Mouse (Mus musculus) midbrain, embryonic 13.5 days (tissue): ENCODE measurements around the gene Mycbpap. TPM values are rescaled to one million over a fixed set of nuclear protein-coding genes. Genes with fewer than 3 reads are reported as not detected.

Experiments
- ATAC-seq: fragments of 200-750 bp; cut with Nextera tagmentation; 2 replicates; pipeline ENCODE4 v1.8.0; 2017; ENCODE audit warnings: mild to moderate bottlenecking, moderate TSS enrichment, moderate library complexity
- H3K27ac ChIP-seq: fragments of 300-500 bp; sonication (generic); 2 replicates; pipeline ENCODE4 v1.5.1; 2015; ENCODE audit warnings: inconsistent platforms, mild to moderate bottlenecking, moderate library complexity
- H3K27me3 ChIP-seq: fragments of 300-500 bp; sonication (generic); 2 replicates; pipeline ENCODE4 v1.6.1; 2015; ENCODE audit warnings: mild to moderate bottlenecking, inconsistent platforms
- H3K36me3 ChIP-seq: fragments of 300-500 bp; sonication (generic); 2 replicates; pipeline ENCODE4 v1.6.1; 2015; ENCODE audit warnings: mild to moderate bottlenecking, inconsistent platforms
- H3K4me1 ChIP-seq: fragments of 300-500 bp; sonication (generic); replicated peaks from 2 replicates; pipeline ENCODE4 v1.6.1; 2015; ENCODE audit warnings: inconsistent platforms
- H3K4me2 ChIP-seq: fragments of 300-500 bp; sonication (generic); replicated peaks from 2 replicates; pipeline ENCODE4 v1.6.1; 2015; ENCODE audit warnings: moderate library complexity, mild to moderate bottlenecking, inconsistent platforms
- H3K4me3 ChIP-seq: fragments of 300-500 bp; sonication (generic); replicated peaks from 2 replicates; pipeline ENCODE4 v1.5.1; 2015; ENCODE audit warnings: mild to moderate bottlenecking, inconsistent platforms
- H3K9ac ChIP-seq: fragments of 300-500 bp; sonication (generic); replicated peaks from 2 replicates; pipeline ENCODE4 v1.6.1; 2015; ENCODE audit warnings: mild to moderate bottlenecking, inconsistent platforms
- H3K9me3 ChIP-seq: fragments of 300-500 bp; sonication (generic); 2 replicates; pipeline ENCODE4 v1.6.1; 2016; ENCODE audit warnings: mild to moderate bottlenecking, inconsistent platforms
- WGBS: fragments of 180-500 bp; shearing (Covaris S2); methylation state at CpG from one replicate; pipeline ENCODE4 v1.1.7; 2015; 5-methylcytosine and 5-hydroxymethylcytosine counted together
- polyA plus RNA-seq: library from polyadenylated mRNA; unstranded; fragments of >200 nt; fragmentation: Nextera tagmentation; extraction: Ambion mirVana; gene quantifications from 2 replicates; pipeline ENCODE4 v1.2.1, GENCODE M21; 2015

Mycbpap gene
- polyA plus RNA-seq, 1 experiment from 2014 or later, result 3.6 TPM

DNA sequence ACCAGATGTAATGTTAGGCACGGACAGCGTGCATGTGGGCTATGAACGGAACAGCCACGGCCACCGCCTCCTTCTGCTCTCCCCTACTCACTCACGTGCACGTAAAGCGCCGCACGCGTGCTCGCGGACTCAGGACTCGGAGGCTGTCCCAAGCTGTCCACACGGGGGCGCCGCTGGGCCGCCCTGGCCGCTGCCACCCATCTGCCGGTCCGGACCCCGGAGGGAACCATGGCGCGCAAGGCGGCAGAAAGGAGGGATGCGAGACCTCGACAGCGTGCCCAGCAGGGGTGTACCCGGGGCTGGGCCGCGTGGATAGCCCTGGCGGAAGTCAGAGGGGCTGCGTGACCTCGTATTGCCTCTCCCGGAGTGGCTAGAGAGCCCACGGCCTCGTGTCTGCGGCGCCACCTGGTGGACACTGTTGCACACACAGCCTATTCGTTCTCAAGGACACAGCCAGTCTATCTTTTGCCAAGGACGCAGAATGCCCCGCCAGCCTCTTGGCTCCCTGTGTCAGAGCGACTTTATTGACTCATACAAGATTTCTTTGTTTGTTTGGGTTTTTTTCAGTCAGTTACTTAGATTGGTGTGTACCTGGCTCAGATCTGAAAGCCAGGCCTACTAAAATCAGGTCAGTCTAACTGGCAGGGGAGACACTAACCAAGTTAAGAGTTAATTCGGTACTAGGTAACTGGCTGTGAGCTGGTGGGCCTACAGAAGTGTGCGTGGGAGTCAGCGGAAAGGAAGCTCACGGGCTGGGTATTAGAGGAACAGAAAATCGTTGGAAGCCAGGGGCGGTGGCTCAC is 27.5 kb upstream of the Mycbpap start, which contains the start of gene Rsad1:
Gene Rsad1 (minus strand): TSS at position 368 of the 803 bp plus-strand sequence.
- WGBS, result 5% methylated on average over 48 of the region's 49 CpGs
- Histone ChIP-seq H3K27me3 (no peaks in the 10 kb centered on the region), H3K36me3 (no peaks in the 10 kb centered on the region), H3K9me3 (0 out of 2 replicates have a peak, but pooled peaks cover 5% of the 10 kb centered on the region), H3K4me1 (peaks cover 15% of the 10 kb centered on the region), H3K4me2 (peak within 1 kb of the TSS; percentile 85), H3K27ac (peak within 1 kb of the TSS; percentile 80), H3K4me3 (peak within 1 kb of the TSS; percentile 60), H3K9ac (peak within 1 kb of the TSS; percentile 71)
- peak; percentile 95 for ATAC-seq

DNA sequence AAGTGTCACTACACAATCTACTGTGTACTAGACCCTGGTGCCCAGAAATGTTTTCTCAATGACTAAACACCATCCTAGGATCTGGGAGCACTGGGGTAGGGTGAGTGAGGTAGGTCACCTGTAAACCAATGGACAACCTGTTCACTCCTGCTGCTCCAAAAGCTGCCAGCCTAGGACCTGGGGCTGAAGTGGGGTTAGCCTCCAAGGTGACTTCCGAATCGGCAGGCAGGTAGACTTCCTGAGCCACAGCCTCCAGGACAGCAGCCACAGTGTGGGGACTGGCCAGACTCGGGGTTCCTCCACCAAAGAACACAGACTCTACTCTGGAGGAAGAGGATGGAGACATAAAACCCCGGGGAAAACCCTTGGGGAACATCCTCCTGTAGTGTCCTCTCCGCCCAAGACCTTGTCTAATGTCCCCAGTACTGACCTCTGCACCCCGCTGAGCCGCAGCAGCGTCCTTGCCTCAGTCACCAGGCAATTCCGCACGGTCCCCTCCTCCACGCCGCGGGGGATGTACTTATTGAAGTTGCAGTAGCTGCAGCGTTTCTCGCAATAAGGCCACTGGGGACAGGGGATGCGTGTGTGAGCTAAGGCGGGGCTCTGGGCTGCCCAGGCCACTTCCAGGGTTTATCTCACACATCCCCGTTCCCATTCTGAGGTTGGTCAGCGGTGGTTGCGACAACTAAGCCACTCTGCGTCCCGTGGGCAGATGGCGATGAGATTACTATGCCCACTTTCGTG is 26.7 kb upstream of the Mycbpap start:
- peaks cover 15% of the 10 kb centered on the region for H3K4me1 ChIP-seq
- peak overlapping the region; percentile 80 for H3K27ac ChIP-seq
- peak overlapping the region; percentile 71 for H3K9ac ChIP-seq
- H3K4me3 ChIP-seq, result peak overlapping the region; percentile 60
- H3K4me2 ChIP-seq, result peak overlapping the region; percentile 85
- H3K9me3 ChIP-seq, result 0 out of 2 replicates have a peak, but pooled peaks cover 5% of the 10 kb centered on the region
- WGBS, result 14% methylated on average over 24 of the region's 24 CpGs
- peak; percentile 55 for ATAC-seq
- no peaks in the 10 kb centered on the region for H3K27me3 ChIP-seq
- H3K36me3 ChIP-seq, result no peaks in the 10 kb centered on the region

DNA sequence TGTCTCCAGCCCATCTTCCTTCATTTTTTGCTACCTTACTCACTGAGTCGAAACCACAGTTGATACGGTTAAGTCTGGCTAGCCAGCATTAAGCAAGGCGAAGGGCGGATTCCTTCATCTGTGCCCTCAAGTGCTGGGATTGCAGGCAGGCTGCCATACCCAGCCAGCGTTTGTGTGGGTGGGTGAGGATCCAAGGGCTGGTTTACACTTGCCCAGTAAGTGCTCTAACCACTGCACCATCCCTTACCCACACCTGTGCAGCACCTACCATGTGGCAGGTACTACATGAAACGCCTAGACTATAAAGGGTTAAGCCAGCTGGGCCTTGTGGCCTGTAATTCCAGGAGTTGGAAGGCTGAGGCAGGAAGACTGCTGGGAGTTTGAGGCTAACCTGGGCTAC is 25.7 kb upstream of the Mycbpap start:
- 0 out of 2 replicates have a peak, but pooled peaks cover 5% of the 10 kb centered on the region for H3K9me3 ChIP-seq
- H3K27me3 ChIP-seq, result no peaks in the 10 kb centered on the region
- peaks cover 4% of the 10 kb centered on the region; the same call in 1 of the 2 replicates for H3K36me3 ChIP-seq
- H3K4me1 ChIP-seq, result peaks cover 15% of the 10 kb centered on the region
- WGBS, result 96% methylated on average over 6 of the region's 6 CpGs
- H3K9ac ChIP-seq, result no peak overlapping the region
- ATAC-seq, result no peak
- no peak overlapping the region for H3K4me2 ChIP-seq
- no peak overlapping the region for H3K27ac ChIP-seq
- no peak overlapping the region for H3K4me3 ChIP-seq

DNA sequence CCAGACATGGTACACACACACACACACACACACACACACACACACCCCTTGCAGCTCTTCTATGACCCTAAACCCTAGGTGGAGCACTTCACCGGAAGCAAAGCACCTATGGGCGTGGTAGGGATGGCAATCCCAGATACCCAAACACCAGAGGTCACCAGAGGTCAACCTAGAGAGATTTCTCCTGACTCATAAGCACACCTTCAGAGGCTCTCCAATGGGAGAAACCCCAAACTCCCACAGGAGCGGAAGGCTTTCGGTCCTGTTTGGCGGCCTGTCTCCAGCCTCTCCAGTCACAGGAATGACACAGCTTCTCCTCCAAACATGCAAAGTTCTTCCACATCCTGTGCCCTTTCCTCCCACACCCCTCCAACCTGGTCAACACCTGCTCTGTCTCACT is 24.8 kb upstream of the Mycbpap start:
- H3K4me3 ChIP-seq, result no peak overlapping the region
- no peak overlapping the region for H3K9ac ChIP-seq
- H3K27ac ChIP-seq, result no peak overlapping the region
- no peak overlapping the region for H3K4me2 ChIP-seq
- H3K9me3 ChIP-seq, result 0 out of 2 replicates have a peak, but pooled peaks cover 2% of the 10 kb centered on the region
- H3K4me1 ChIP-seq, result peaks cover 15% of the 10 kb centered on the region
- peaks cover 5% of the 10 kb centered on the region; the same call in 1 of the 2 replicates for H3K36me3 ChIP-seq
- no peaks in the 10 kb centered on the region for H3K27me3 ChIP-seq
- no peak for ATAC-seq
- 95% methylated on average over 5 of the region's 5 CpGs for WGBS

DNA sequence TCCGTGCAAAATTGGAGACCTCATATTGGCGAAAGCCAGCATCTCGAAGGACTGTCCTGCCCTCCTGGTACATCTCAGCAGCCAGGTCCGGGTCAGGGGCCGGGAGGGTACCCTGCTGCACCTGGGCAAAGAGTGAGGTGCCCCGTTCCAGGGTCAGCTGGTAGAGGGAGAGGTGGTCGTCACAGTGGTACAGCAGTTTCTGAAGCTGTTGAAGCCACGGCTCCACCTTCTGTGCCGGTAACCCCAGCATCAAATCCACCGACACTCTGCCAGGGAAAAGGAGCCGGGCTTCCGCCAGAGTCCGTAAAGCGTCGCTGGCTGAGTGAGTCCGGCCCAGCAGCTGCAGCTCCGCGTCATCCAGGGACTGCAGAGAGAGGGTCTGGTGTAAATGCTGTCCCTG is 22.9 kb upstream of the Mycbpap start:
- H3K4me3 ChIP-seq, result no peak overlapping the region
- ATAC-seq, result no peak
- H3K27me3 ChIP-seq, result no peaks in the 10 kb centered on the region
- peaks cover 5% of the 10 kb centered on the region; the same call in 1 of the 2 replicates for H3K36me3 ChIP-seq
- WGBS, result 50% methylated on average over 18 of the region's 18 CpGs
- H3K9ac ChIP-seq, result no peak overlapping the region
- no peak overlapping the region for H3K27ac ChIP-seq
- peak overlapping the region; percentile 15 for H3K4me2 ChIP-seq
- H3K4me1 ChIP-seq, result peaks cover 15% of the 10 kb centered on the region
- H3K9me3 ChIP-seq, result no peaks in the 10 kb centered on the region

DNA sequence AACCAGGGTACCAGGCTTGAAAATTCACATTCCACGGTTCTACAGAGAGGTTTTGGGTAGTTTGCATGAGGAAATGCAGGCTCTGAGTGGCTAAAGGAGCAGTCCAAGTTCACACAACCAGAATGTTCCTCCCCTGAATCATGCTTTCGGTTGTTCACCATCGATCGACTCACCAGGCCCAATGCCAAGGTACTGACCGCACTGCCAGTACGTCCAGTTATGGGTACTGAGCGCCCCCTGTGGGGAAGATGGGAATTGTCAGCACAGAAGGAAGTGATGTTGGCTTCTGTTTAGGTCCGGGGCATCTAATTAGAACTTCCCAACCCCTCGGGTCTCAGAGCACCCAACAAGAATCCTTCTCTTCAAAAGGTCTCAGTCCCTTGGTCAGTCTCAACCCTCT is 22.4 kb upstream of the Mycbpap start:
- ATAC-seq, result no peak

DNA sequence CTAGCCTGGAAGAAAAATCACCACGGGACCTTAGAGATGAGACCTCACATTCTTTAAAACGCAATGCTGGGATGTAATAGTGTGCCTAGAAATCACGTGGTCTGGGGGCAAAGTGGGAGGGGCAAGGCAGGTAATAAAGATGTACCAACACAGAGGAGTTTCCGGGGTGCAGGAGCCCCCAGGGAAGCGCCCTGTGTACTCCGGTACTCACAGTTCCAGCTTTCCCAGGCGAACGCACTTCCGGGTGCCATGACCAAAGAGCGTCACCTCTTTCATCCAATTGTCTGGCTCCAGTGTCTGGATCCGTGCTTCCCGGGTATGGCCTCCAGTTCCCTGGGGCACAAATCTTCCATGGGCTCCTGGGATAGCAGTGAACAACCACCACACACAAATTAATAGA is 21.8 kb upstream of the Mycbpap start:
- H3K27ac ChIP-seq, result no peak overlapping the region
- H3K4me2 ChIP-seq, result no peak overlapping the region
- 86% methylated on average over 12 of the region's 12 CpGs for WGBS
- peaks cover 11% of the 10 kb centered on the region for H3K4me1 ChIP-seq
- H3K4me3 ChIP-seq, result no peak overlapping the region
- ATAC-seq, result no peak
- H3K36me3 ChIP-seq, result peaks cover 5% of the 10 kb centered on the region; the same call in 1 of the 2 replicates
- H3K9ac ChIP-seq, result no peak overlapping the region
- no peaks in the 10 kb centered on the region for H3K9me3 ChIP-seq
- no peaks in the 10 kb centered on the region for H3K27me3 ChIP-seq

More for the DNA sequence above, 22.4 kb upstream of the Mycbpap start:
- no peak overlapping the region for H3K27ac ChIP-seq
- 41% methylated on average over 9 of the region's 9 CpGs for WGBS
- no peak overlapping the region for H3K9ac ChIP-seq
- no peak overlapping the region for H3K4me3 ChIP-seq
- H3K4me1 ChIP-seq, result peaks cover 12% of the 10 kb centered on the region
- H3K36me3 ChIP-seq, result peaks cover 5% of the 10 kb centered on the region; the same call in 1 of the 2 replicates
- H3K4me2 ChIP-seq, result peak overlapping the region; percentile 15; the same call in 1 of the 2 replicates
- no peaks in the 10 kb centered on the region for H3K27me3 ChIP-seq
- H3K9me3 ChIP-seq, result no peaks in the 10 kb centered on the region

DNA sequence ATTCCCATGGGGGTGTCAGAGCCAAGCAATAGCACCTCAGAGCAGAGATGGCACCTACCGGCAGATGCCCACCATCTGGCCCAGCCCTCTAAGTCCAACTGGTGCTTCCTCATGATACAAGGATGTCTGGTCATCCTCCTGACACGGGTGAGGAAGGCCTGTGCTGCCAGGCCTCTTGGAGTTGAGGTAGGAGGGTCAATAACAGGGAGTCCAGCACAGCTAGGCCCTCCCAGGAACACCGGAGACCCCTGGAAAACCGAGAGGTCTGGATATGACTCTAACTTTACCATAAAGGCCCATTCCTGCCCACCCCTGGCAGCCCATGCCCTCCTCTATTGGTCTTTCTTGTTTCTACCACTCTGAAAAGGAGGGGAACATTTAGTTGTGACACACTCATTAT is 20.9 kb upstream of the Mycbpap start:
- Histone ChIP-seq H3K4me2 (no peak overlapping the region), H3K4me1 (peaks cover 6% of the 10 kb centered on the region), H3K36me3 (peaks cover 5% of the 10 kb centered on the region; the same call in 1 of the 2 replicates), H3K27me3 (no peaks in the 10 kb centered on the region), H3K9me3 (no peaks in the 10 kb centered on the region), H3K4me3 (no peak overlapping the region), H3K9ac (no peak overlapping the region), H3K27ac (no peak overlapping the region)
- ATAC-seq, result no peak
- 82% methylated on average over 4 of the region's 4 CpGs for WGBS

DNA sequence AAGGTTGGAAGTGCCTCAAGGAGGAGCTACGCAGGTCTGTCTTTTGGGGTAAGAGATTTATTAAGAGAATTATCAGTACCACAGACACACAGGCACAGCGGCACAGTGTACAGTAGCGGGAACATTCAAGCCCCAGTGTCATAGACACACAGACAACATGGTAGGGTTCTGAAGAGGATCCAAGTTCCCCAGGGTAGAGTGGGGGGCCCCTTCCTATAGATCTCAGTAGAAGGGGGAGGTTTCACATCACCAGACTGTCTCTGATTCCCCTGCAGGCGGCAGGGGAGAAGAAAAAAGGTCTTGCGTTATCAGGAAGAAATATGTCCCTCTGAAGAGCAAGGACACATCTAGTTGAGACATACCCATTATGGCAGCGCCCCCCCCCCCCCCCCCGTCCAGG is 18.2 kb upstream of the Mycbpap start:
- Histone ChIP-seq H3K4me2 (no peak overlapping the region), H3K36me3 (peaks cover 5% of the 10 kb centered on the region; the same call in 1 of the 2 replicates), H3K9me3 (no peaks in the 10 kb centered on the region), H3K9ac (no peak overlapping the region), H3K4me1 (peaks cover 6% of the 10 kb centered on the region), H3K27ac (no peak overlapping the region), H3K27me3 (no peaks in the 10 kb centered on the region), H3K4me3 (no peak overlapping the region)
- WGBS, result 75% methylated on average over 7 of the region's 7 CpGs
- ATAC-seq, result no peak

DNA sequence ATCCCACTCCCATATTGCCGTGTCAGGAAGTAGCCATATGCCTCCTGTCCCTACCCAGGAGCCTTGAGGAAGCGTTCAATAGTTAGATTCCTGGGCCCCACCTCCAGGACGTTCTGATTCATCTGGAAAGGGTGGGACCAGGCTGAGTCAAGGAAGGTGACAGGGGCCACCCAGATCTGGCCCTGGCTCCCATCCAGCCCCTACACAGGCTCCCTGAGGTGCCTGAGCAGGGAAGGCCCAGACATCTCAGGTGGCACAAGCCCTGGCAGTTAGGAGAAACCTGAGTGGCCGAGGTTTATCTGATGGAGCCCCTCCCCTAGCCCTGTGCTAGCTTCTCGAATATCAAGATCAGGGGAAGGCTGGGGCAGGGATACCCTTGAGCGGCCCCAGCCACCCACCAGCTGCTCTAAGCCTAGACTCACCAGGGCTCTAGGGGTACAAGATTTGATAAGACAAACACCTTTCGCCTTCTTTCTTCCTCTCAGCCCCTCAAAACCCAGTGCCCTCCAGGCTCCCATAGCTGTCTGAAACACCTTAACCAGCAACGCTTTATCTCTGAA is 17.3 kb upstream of the Mycbpap start:
- Histone ChIP-seq H3K36me3 (peaks cover 5% of the 10 kb centered on the region; the same call in 1 of the 2 replicates), H3K9ac (no peak overlapping the region), H3K9me3 (no peaks in the 10 kb centered on the region), H3K4me3 (no peak overlapping the region), H3K4me2 (no peak overlapping the region), H3K27me3 (no peaks in the 10 kb centered on the region), H3K27ac (no peak overlapping the region), H3K4me1 (no peaks in the 10 kb centered on the region)
- ATAC-seq, result no peak
- WGBS, result 59% methylated on average over 8 of the region's 8 CpGs

DNA sequence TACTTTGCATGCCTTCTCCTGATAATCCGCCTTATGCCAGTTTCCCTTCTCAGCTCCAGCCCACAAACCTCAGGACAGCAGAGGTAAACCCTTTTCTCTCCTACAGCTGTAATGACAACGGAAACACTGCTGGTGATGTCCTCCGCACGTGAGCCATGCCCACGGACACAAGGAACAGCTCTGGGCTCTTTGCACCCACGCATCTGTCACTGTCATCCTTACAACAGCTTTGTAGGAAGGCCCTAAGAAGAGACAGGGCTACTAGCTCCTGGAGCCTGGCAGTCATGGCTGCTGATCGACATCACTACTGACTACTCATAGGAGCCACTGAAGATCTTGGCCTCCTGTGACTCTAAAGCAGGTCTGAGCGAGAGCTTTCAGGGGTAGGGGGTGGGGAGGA is 11.6 kb upstream of the Mycbpap start:
- Histone ChIP-seq H3K4me3 (no peak overlapping the region), H3K36me3 (no peaks in the 10 kb centered on the region), H3K4me2 (no peak overlapping the region), H3K9me3 (no peaks in the 10 kb centered on the region), H3K9ac (no peak overlapping the region), H3K4me1 (0 out of 2 replicates have a peak, but pooled peaks cover 2% of the 10 kb centered on the region), H3K27ac (no peak overlapping the region), H3K27me3 (no peaks in the 10 kb centered on the region)
- no peak for ATAC-seq
- 86% methylated on average over 8 of the region's 8 CpGs for WGBS
